Mouse (Mus musculus): Measurements from ENCODE around the gene Ubac2. TPM values are rescaled to one million over a fixed set of nuclear protein-coding genes. Genes with fewer than 3 reads are reported as not detected.

Ubac2 gene
- polyA plus RNA-seq, 1 experiment = 41.4 TPM

Other genes starting within 250 kb of the Ubac2 start
- 60.7 and 64.7 TPM in 2 replicates for gene Dock9, start 80.8 kb upstream of the Ubac2 start, polyA plus RNA-seq (2012; rRNA removed)
- 0.08 TPM in 2 replicates for gene Gpr18, start 37.2 kb downstream of the Ubac2 start, polyA plus RNA-seq (2012; rRNA removed)
- 1.0 and 1.6 TPM in 2 replicates for gene Gpr183, start 86.6 kb downstream of the Ubac2 start, polyA plus RNA-seq (2012; rRNA removed)
- 0.36 TPM in 1 of 2 replicates, not detected in the other for gene Timm8a2, start 156.1 kb downstream of the Ubac2 start, polyA plus RNA-seq (2012; rRNA removed)
- gene Tm9sf2, start 228.4 kb downstream of the Ubac2 start, polyA plus RNA-seq (2012; rRNA removed) = 76.6 and 83.6 TPM in 2 replicates